Mouse (Mus musculus): ENCODE results near the gene Atp13a5. TPM values are rescaled to one million over a fixed set of nuclear protein-coding genes. Genes with fewer than 3 reads are reported as not detected.

Gene Atp13a5
- polyA plus RNA-seq, 1 experiment: not detected

- TF ChIP-seq POLR2A (IDR thresholded peaks at IDR 0.05; ENCODE audit: borderline replicate concordance, low read depth, low read length): no peak
- no peak for TF ChIP-seq CTCF (IDR thresholded peaks at IDR 0.05; ENCODE audit: low read depth, low read length)
- H3K4me3 ChIP-seq (ENCODE audit: insufficient read depth, low read length): no peak overlapping the region
- H3K4me1 ChIP-seq (ENCODE audit: control insufficient read depth, insufficient read depth, low read length): no peaks in the 10 kb centered on the region
- no peak overlapping the region for H3K27ac ChIP-seq (ENCODE audit: insufficient read depth, low read depth, low read length)
These were observed 53.2 kb downstream of the Atp13a5 start for GRCm38 (mm10) chr16:29325233-29325919.

- no peaks in the 10 kb centered on the region for H3K4me1 ChIP-seq (ENCODE audit: control insufficient read depth, insufficient read depth, low read length)
- H3K4me3 ChIP-seq (ENCODE audit: insufficient read depth, low read length): no peak overlapping the region
- H3K27ac ChIP-seq (ENCODE audit: insufficient read depth, low read depth, low read length): no peak overlapping the region
- TF ChIP-seq POLR2A (IDR thresholded peaks at IDR 0.05; ENCODE audit: borderline replicate concordance, low read depth, low read length): no peak
- TF ChIP-seq CTCF (IDR thresholded peaks at IDR 0.05; ENCODE audit: low read depth, low read length): no peak
These were observed 57.8 kb downstream of the Atp13a5 start for GRCm38 (mm10) chr16:29320717-29321116.

GRCm38 (mm10) chr16:29315391-29315790, 63.1 kb downstream of the Atp13a5 start:
- no peak for TF ChIP-seq POLR2A (IDR thresholded peaks at IDR 0.05; ENCODE audit: borderline replicate concordance, low read depth, low read length)
- TF ChIP-seq CTCF (IDR thresholded peaks at IDR 0.05; ENCODE audit: low read depth, low read length): no peak
- H3K4me1 ChIP-seq (ENCODE audit: control insufficient read depth, insufficient read depth, low read length): no peaks in the 10 kb centered on the region
- no peak overlapping the region for H3K27ac ChIP-seq (ENCODE audit: insufficient read depth, low read depth, low read length)
- no peak overlapping the region for H3K4me3 ChIP-seq (ENCODE audit: insufficient read depth, low read length)

GRCm38 (mm10) chr16:29314991-29315390, 63.5 kb downstream of the Atp13a5 start:
- H3K4me1 ChIP-seq (ENCODE audit: control insufficient read depth, insufficient read depth, low read length): no peaks in the 10 kb centered on the region
- no peak overlapping the region for H3K27ac ChIP-seq (ENCODE audit: insufficient read depth, low read depth, low read length)
- H3K4me3 ChIP-seq (ENCODE audit: insufficient read depth, low read length): no peak overlapping the region
- no peak for TF ChIP-seq CTCF (IDR thresholded peaks at IDR 0.05; ENCODE audit: low read depth, low read length)
- TF ChIP-seq POLR2A (IDR thresholded peaks at IDR 0.05; ENCODE audit: borderline replicate concordance, low read depth, low read length): no peak

GRCm38 (mm10) chr16:29297555-29298021, 80.9 kb downstream of the Atp13a5 start:
- Histone ChIP-seq H3K4me3 (ENCODE audit: insufficient read depth, low read length) (no peak overlapping the region), H3K27ac (ENCODE audit: insufficient read depth, low read depth, low read length) (no peak overlapping the region), H3K4me1 (ENCODE audit: control insufficient read depth, insufficient read depth, low read length) (no peaks in the 10 kb centered on the region)
- TF ChIP-seq POLR2A (IDR thresholded peaks at IDR 0.05; ENCODE audit: borderline replicate concordance, low read depth, low read length): no peak

- Histone ChIP-seq H3K4me1 (ENCODE audit: control insufficient read depth, insufficient read depth, low read length) (no peaks in the 10 kb centered on the region), H3K27ac (ENCODE audit: insufficient read depth, low read depth, low read length) (no peak overlapping the region), H3K4me3 (ENCODE audit: insufficient read depth, low read length) (no peak overlapping the region)
- no peak for TF ChIP-seq CTCF (IDR thresholded peaks at IDR 0.05; ENCODE audit: low read depth, low read length)
- no peak for TF ChIP-seq POLR2A (IDR thresholded peaks at IDR 0.05; ENCODE audit: borderline replicate concordance, low read depth, low read length)
These were observed 97.8 kb downstream of the Atp13a5 start for GRCm38 (mm10) chr16:29280691-29281090.

- Histone ChIP-seq H3K4me3 (ENCODE audit: insufficient read depth, low read length) (no peak overlapping the region), H3K4me1 (ENCODE audit: control insufficient read depth, insufficient read depth, low read length) (no peaks in the 10 kb centered on the region), H3K27ac (ENCODE audit: insufficient read depth, low read depth, low read length) (no peak overlapping the region)
- TF ChIP-seq CTCF (IDR thresholded peaks at IDR 0.05; ENCODE audit: low read depth, low read length): no peak
These were observed 124.2 kb downstream of the Atp13a5 start for GRCm38 (mm10) chr16:29254325-29254724.

GRCm38 (mm10) chr16:29235951-29236350, 142.6 kb downstream of the Atp13a5 start:
- no peak overlapping the region for H3K27ac ChIP-seq (ENCODE audit: insufficient read depth, low read depth, low read length)
- no peak for TF ChIP-seq CTCF (IDR thresholded peaks at IDR 0.05; ENCODE audit: low read depth, low read length)
- no peak for TF ChIP-seq POLR2A (IDR thresholded peaks at IDR 0.05; ENCODE audit: borderline replicate concordance, low read depth, low read length)
- H3K4me1 ChIP-seq (ENCODE audit: control insufficient read depth, insufficient read depth, low read length): no peaks in the 10 kb centered on the region
- no peak overlapping the region for H3K4me3 ChIP-seq (ENCODE audit: insufficient read depth, low read length)

GRCm38 (mm10) chr16:29216395-29217295, 161.9 kb downstream of the Atp13a5 start:
- no peaks in the 10 kb centered on the region for H3K4me1 ChIP-seq (ENCODE audit: control insufficient read depth, insufficient read depth, low read length)
- no peak for TF ChIP-seq CTCF (IDR thresholded peaks at IDR 0.05; ENCODE audit: low read depth, low read length)
- TF ChIP-seq POLR2A (IDR thresholded peaks at IDR 0.05; ENCODE audit: borderline replicate concordance, low read depth, low read length): no peak
- H3K27ac ChIP-seq (ENCODE audit: insufficient read depth, low read depth, low read length): no peak overlapping the region
- no peak overlapping the region for H3K4me3 ChIP-seq (ENCODE audit: insufficient read depth, low read length)

Measured in bone marrow macrophage, adult 2 months (primary cell).